Mouse (Mus musculus): ENCODE measurements around the gene Usp36.

The Usp36 gene

DNA sequence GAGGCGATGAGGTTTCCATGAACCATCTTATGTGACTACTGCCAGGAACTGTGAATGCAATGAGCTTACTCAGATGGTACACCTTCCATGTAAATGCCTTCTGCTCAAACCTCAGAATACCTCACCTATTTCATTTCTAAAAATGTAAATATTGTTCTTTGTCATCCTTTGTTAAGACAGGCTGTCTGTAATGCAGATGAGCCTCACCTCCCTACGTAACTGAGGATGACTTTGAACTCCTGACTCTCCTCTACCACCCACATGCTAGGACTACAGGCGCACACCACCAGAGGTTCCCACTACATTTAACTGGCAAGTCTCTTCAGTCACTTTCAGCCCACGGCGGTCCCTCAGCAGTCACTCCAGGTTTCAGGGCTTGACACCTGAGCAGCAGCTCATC lies 67.1 kb downstream of the Usp36 start:
- no peak for DNase-seq (ENCODE audit: low spot score)

- no peak for DNase-seq (ENCODE audit: low spot score)
These were observed 67.6 kb downstream of the Usp36 start for GRCm38 (mm10) chr11:118222351-118222885.

GRCm38 (mm10) chr11:118220561-118221262 lies 69.3 kb downstream of the Usp36 start:
- peak; percentile 81 for DNase-seq (ENCODE audit: low spot score)

GRCm38 (mm10) chr11:118219066-118219465 lies 71.0 kb downstream of the Usp36 start:
- no peak for DNase-seq (ENCODE audit: low spot score)

DNA sequence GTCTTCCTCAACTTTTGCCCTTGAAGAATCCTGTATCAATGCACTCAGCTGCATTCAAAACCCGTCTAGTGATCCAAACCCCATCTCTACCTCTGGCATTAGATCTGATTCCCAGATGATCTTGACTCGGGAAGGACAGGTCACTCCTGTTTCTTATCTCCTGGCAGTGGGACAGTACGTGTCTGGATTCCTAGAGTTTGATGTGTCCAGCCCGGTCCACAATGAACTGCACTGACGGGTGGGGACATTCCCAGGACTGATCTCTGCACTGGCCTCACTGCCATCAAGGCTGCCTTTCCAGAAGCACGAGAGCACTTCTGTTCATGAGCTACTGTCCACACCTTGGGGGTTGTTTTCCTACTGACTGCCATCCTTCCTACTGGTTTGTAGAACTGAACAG lies 73.6 kb downstream of the Usp36 start:
- no peak for DNase-seq (ENCODE audit: low spot score)

DNA sequence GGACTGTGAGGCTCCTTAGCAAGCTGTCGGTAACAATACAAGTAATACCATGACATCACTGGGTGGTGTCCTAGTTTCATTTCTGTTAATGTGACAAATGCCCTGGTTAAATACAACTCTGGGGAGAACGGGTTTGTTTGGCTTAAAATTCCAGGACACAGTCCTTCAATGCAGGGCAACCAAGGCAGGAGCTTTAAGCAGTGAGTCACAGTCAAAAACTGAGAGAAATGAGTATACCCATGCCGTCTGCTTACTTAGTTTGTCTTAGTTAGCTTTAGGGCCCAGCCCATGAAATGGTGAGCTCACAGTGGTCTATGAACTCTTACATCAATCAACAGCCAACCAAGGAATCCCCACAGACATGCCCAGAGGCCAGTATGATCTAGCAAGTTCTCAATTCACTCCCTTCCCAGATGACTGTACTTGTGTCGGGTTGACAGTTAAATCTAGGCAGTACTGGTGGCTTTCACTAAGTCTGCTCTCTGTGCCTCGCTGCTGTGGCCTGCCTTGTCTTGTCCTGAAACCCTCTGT lies 74.1 kb downstream of the Usp36 start:
- peak; percentile 45 for DNase-seq (ENCODE audit: low spot score)

DNA sequence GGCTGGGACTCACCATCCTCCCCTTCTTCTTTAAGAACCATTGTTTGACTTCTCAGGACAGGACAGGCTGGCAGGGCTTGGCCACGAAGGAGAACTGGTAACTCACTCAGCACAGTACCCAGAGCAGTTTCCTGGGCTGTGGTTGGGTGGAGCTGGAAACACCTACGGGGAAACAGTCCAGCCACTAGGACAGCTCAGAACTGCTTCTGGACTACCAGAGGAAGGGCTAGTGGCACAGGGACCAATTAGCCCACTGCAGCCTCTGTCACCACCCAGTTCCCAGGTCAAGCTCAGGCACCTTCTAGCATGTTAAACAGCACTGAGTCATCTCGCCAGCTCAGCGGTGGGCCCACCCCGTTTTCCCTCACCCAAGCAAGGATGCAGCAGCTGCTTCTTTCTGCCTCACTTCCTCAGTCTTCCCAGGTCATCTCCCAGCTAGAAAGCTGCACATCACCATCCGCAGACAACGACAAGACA lies 77.4 kb downstream of the Usp36 start:
- DNase-seq (ENCODE audit: low spot score) = no peak

- DNase-seq (ENCODE audit: low spot score) = peak; percentile 73
These were observed 78.1 kb downstream of the Usp36 start for GRCm38 (mm10) chr11:118211749-118212635.

GRCm38 (mm10) chr11:118210962-118211361 lies 79.1 kb downstream of the Usp36 start:
- DNase-seq (ENCODE audit: low spot score) = no peak

GRCm38 (mm10) chr11:118210116-118210515 lies 79.9 kb downstream of the Usp36 start:
- no peak for DNase-seq (ENCODE audit: low spot score)

All from adipocyte (in vitro differentiated cells).